8 mouse cellular contexts compared by ENCODE assay signal in genomic region chr13:21279076-21279475, GRCm38 (mm10). TPM values are rescaled to one million over a fixed set of nuclear protein-coding genes. Genes with fewer than 3 reads are reported as not detected.
DNase-seq lines count a peak whose midpoint lies in the region; ATAC-seq lines count a peak whose summit lies in the region.

No protein-coding gene starts in this region.

- peaks cover 15% of the 10 kb centered on the region for H3K4me1 ChIP-seq in heart, embryonic 13.5 days
- H3K4me1 ChIP-seq in hindbrain, embryonic 10.5 days (replicated peaks) = peaks cover 22% of the 10 kb centered on the region
- 0 out of 2 replicates have a peak, but pooled peaks cover 2% of the 10 kb centered on the region for H3K4me1 ChIP-seq in midbrain, embryonic 11.5 days (ENCODE audit: control insufficient read depth, insufficient read depth, low read length)

- no peak overlapping the region for H3K27ac ChIP-seq in heart, embryonic 13.5 days (replicated peaks)
- no peak overlapping the region for H3K27ac ChIP-seq in hindbrain, embryonic 10.5 days
- no peak overlapping the region for H3K27ac ChIP-seq in midbrain, embryonic 11.5 days (ENCODE audit: low read depth, low read length)

- H3K36me3 ChIP-seq in heart, embryonic 13.5 days = no peaks in the 10 kb centered on the region
- H3K36me3 ChIP-seq in hindbrain, embryonic 10.5 days = no peaks in the 10 kb centered on the region
- H3K36me3 ChIP-seq in midbrain, embryonic 11.5 days (ENCODE audit: control insufficient read depth, insufficient read depth, low read length) = no peaks in the 10 kb centered on the region

- no peak for DNase-seq in heart, adult 9 months (ENCODE audit: low spot score in 2 of 2)
- peak; percentile 8 for DNase-seq in Muller cell, postnatal 12 days (ENCODE audit: inconsistent ontology term)
- no peak for DNase-seq in hindbrain, embryonic 10.5 days (ENCODE audit: low spot score)
- no peak for DNase-seq in midbrain, embryonic 11.5 days (ENCODE audit: low spot score, missing footprints)
- no peak for DNase-seq in gastrocnemius, postnatal 25 days
- DNase-seq in thymus, postnatal 14 days = no peak
- DNase-seq in layer of hippocampus, adult 9-10 months (ENCODE audit: low spot score) = no peak

- H3K27me3 ChIP-seq in heart, embryonic 13.5 days (replicated peaks) = 0 out of 2 replicates have a peak, but pooled peaks cover 4% of the 10 kb centered on the region
- H3K27me3 ChIP-seq in hindbrain, embryonic 10.5 days (ENCODE audit: insufficient read depth, poor library complexity, severe bottlenecking) = peaks cover 11% of the 10 kb centered on the region
- H3K27me3 ChIP-seq in midbrain, embryonic 11.5 days (ENCODE audit: control insufficient read depth, insufficient read depth, low read length) = no peaks in the 10 kb centered on the region

- H3K9me3 ChIP-seq in heart, embryonic 13.5 days = no peaks in the 10 kb centered on the region
- H3K9me3 ChIP-seq in hindbrain, embryonic 10.5 days = no peaks in the 10 kb centered on the region
- H3K9me3 ChIP-seq in midbrain, embryonic 11.5 days (ENCODE audit: control insufficient read depth, low read length) = no peaks in the 10 kb centered on the region

- ATAC-seq in heart, embryonic 13.5 days (ENCODE audit: extremely low read depth, insufficient number of reproducible peaks, low FRiP score, low TSS enrichment) = no peak
- ATAC-seq in midbrain, embryonic 11.5 days (ENCODE audit: low FRiP score) = no peak

- peak overlapping the region; percentile 57 for H3K4me3 ChIP-seq in heart, embryonic 13.5 days
- peak overlapping the region; percentile 55 for H3K4me3 ChIP-seq in hindbrain, embryonic 10.5 days
- H3K4me3 ChIP-seq in midbrain, embryonic 11.5 days (ENCODE audit: low read depth, low read length) = peak overlapping the region; percentile 43

- WGBS in heart, embryonic 13.5 days = 3% methylated on average over 8 of the region's 8 CpGs
- 6% methylated on average over 8 of the region's 8 CpGs for WGBS in hindbrain, embryonic 10.5 days
- 6% methylated on average over 8 of the region's 8 CpGs for WGBS in midbrain, embryonic 11.5 days

- peak overlapping the region; percentile 68 for H3K9ac ChIP-seq in heart, embryonic 13.5 days
- H3K9ac ChIP-seq in midbrain, embryonic 11.5 days (ENCODE audit: low read length) = peak overlapping the region; percentile 41; the same call in 1 of the 2 replicates

- peak overlapping the region; percentile 74 for H3K4me2 ChIP-seq in heart, embryonic 13.5 days
- H3K4me2 ChIP-seq in midbrain, embryonic 11.5 days = peak overlapping the region; percentile 44

RNA-seq across cellular contexts. Expression of gene Gpx5, which starts 13.5 kb away (rescaled TPM):
- polyA plus RNA-seq in heart, embryonic 13.5 days (2015; fragmentation: Nextera tagmentation; extraction: Ambion mirVana) = not detected in 2 replicates
- not detected in 2 replicates for polyA plus RNA-seq in hindbrain, embryonic 10.5 days (2016; fragmentation: Nextera tagmentation; extraction: Ambion mirVana)
- not detected in 2 replicates for polyA plus RNA-seq in midbrain, embryonic 11.5 days (2014; fragmentation: Nextera tagmentation; extraction: Ambion mirVana)
- not detected for total RNA-seq in gastrocnemius, postnatal 25 days (2021)

RNA-seq across cellular contexts. Expression of gene Gpx6, which starts 32.8 kb away (rescaled TPM):
- polyA plus RNA-seq in heart, embryonic 13.5 days (2015; fragmentation: Nextera tagmentation; extraction: Ambion mirVana) = not detected in 2 replicates
- 0.12 TPM in 1 of 2 replicates, not detected in the other for polyA plus RNA-seq in hindbrain, embryonic 10.5 days (2016; fragmentation: Nextera tagmentation; extraction: Ambion mirVana)
- polyA plus RNA-seq in midbrain, embryonic 11.5 days (2014; fragmentation: Nextera tagmentation; extraction: Ambion mirVana) = not detected in 2 replicates
- total RNA-seq in gastrocnemius, postnatal 25 days (2021) = not detected
